Mouse (Mus musculus) limb, embryonic 12.5 days (tissue): Measurements from ENCODE around the gene Hexim1. TPM values are rescaled to one million over a fixed set of nuclear protein-coding genes. Genes with fewer than 3 reads are reported as not detected.

Experiments
- ATAC-seq: fragments of 200-750 bp; cut with Nextera tagmentation; 2 replicates; pipeline ENCODE4 v1.8.0; 2017; ENCODE audit warnings: low read depth, moderate TSS enrichment; ENCODE audit not compliant: insufficient number of reproducible peaks, insufficient read depth, low FRiP score, low TSS enrichment
- H3K27ac ChIP-seq: fragments of 300-500 bp; sonication (generic); 2 replicates; pipeline ENCODE4 v1.5.1; 2016; ENCODE audit warnings: mild to moderate bottlenecking, moderate library complexity
- H3K27me3 ChIP-seq: fragments of 300-500 bp; sonication (generic); 2 replicates; pipeline ENCODE4 v1.6.1; 2016; ENCODE audit warnings: mild to moderate bottlenecking, moderate library complexity
- H3K36me3 ChIP-seq: fragments of 300-500 bp; sonication (generic); 2 replicates; pipeline ENCODE4 v1.6.1; 2016; ENCODE audit warnings: mild to moderate bottlenecking, moderate library complexity
- H3K4me1 ChIP-seq: fragments of 300-500 bp; sonication (generic); replicated peaks from 2 replicates; pipeline ENCODE4 v1.6.1; 2016
- H3K4me2 ChIP-seq: fragments of 300-500 bp; sonication (generic); 2 replicates; pipeline ENCODE4 v1.6.1; 2016; ENCODE audit warnings: mild to moderate bottlenecking, moderate library complexity
- H3K4me3 ChIP-seq: fragments of 300-500 bp; sonication (generic); replicated peaks from 2 replicates; pipeline ENCODE4 v1.5.1; 2016; ENCODE audit warnings: mild to moderate bottlenecking
- H3K9ac ChIP-seq: fragments of 300-500 bp; sonication (generic); replicated peaks from 2 replicates; pipeline ENCODE4 v1.6.1; 2016; ENCODE audit warnings: mild to moderate bottlenecking, moderate library complexity
- H3K9me3 ChIP-seq: fragments of 300-500 bp; sonication (generic); 2 replicates; pipeline ENCODE4 v1.6.1; 2016; ENCODE audit warnings: mild to moderate bottlenecking, moderate library complexity
- WGBS: fragments of 180-500 bp; shearing (Covaris S2); methylation state at CpG from one replicate; pipeline ENCODE4 v1.1.7; 2016; 5-methylcytosine and 5-hydroxymethylcytosine counted together
- polyA plus RNA-seq: library from polyadenylated mRNA; unstranded; fragments of >200 nt; fragmentation: Nextera tagmentation; extraction: Ambion mirVana; gene quantifications from 2 replicates; pipeline ENCODE4 v1.2.1, GENCODE M21; 2016

The Hexim1 gene
- polyA plus RNA-seq, 1 experiment from 2014 or later = 3.9 TPM

DNA sequence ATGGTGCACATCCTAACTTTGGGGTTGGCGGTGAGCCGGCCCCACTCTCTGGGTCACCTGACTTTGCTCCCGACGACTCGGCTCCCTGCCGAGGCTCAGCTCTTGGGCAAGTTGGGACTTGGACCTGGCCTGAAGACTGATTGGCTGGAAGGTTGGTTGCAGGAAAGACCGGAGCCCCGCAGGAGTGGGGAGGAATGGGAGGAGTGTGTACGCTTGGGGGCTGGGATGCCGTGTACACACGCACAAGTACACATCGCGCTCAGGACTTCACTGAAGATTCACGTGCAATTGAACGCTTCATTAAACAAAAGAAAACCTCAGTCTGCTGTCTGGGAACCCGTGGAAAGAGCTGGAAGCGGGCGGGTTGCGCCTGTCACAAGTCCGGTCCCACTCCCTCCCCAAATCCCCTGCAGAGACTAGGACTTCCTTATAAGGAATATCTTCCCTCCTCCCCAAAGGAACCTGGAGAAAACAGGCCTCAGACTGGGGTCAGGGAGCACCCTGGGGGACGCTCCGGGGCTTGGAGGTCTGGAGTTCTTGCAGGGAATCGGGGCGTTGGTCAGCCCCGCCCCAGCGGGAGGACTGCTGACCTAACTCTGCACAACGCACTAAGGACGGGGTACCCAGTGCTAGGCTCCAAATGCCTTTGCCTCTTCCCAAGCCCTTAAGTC lies 4.0 kb upstream of the Hexim1 start:
- peak overlapping the region; percentile 80 for H3K4me2 ChIP-seq
- peak overlapping the region; percentile 66 for H3K9ac ChIP-seq
- H3K9me3 ChIP-seq = no peaks in the 10 kb centered on the region
- H3K36me3 ChIP-seq = no peaks in the 10 kb centered on the region
- ATAC-seq = no peak
- H3K4me1 ChIP-seq = peaks cover 26% of the 10 kb centered on the region
- peak overlapping the region; percentile 43 for H3K4me3 ChIP-seq
- H3K27me3 ChIP-seq = peaks cover 19% of the 10 kb centered on the region
- 1% methylated on average over 28 of the region's 28 CpGs for WGBS
- peak overlapping the region; percentile 69 for H3K27ac ChIP-seq

DNA sequence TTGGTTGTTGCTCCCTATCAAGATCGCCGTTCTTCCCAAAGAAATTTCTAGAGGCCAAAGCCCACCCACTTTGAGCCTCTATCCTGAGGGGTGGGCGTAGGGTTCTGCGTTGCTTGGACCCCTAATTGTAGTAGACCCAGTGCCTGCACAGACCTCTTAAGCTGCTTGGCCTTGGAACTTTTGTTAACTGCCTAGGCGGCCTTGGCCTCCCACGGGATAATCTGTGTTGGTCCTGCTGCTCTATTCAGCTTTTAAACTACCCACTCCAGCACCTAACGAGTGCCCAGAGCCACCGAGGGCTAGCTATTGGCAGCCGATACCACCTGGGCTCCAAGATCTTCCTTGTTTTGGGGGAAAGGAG lies 3.5 kb upstream of the Hexim1 start:
- Histone ChIP-seq H3K9me3 (no peaks in the 10 kb centered on the region), H3K4me3 (peak overlapping the region; percentile 43), H3K4me2 (peak overlapping the region; percentile 80), H3K27ac (0 out of 2 replicates have a peak overlapping the region, but pooled peaks have one; percentile 69), H3K9ac (peak overlapping the region; percentile 66), H3K27me3 (peaks cover 19% of the 10 kb centered on the region), H3K4me1 (peaks cover 28% of the 10 kb centered on the region), H3K36me3 (no peaks in the 10 kb centered on the region)
- ATAC-seq = no peak
- WGBS = 14% methylated on average over 9 of the region's 9 CpGs

DNA sequence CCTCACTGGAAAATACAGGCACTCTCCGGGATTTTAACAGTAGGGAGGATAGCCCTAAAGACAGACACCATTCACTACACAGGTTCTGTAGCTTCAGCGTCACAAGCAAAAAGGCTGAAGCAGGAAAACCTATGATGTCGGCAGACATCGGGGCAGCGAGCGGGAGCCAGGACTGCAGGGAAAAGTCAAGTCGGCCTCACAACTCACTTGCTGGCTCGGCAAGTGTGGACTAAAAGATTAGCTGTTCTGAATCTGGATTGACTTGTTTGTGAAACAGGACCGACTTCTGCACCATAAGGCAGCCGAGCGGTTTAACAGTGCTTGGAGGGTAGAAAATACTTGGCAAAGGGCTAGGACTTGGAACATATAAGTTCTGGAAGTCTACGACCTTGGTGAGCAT lies 3.0 kb upstream of the Hexim1 start:
- Histone ChIP-seq H3K36me3 (no peaks in the 10 kb centered on the region), H3K9me3 (no peaks in the 10 kb centered on the region), H3K27ac (0 out of 2 replicates have a peak overlapping the region, but pooled peaks have one; percentile 69), H3K9ac (no peak overlapping the region), H3K4me1 (peaks cover 28% of the 10 kb centered on the region), H3K4me2 (peak overlapping the region; percentile 80), H3K4me3 (0 out of 2 replicates have a peak overlapping the region, but pooled peaks have one; percentile 43), H3K27me3 (peaks cover 19% of the 10 kb centered on the region)
- 43% methylated on average over 12 of the region's 12 CpGs for WGBS
- no peak for ATAC-seq

DNA sequence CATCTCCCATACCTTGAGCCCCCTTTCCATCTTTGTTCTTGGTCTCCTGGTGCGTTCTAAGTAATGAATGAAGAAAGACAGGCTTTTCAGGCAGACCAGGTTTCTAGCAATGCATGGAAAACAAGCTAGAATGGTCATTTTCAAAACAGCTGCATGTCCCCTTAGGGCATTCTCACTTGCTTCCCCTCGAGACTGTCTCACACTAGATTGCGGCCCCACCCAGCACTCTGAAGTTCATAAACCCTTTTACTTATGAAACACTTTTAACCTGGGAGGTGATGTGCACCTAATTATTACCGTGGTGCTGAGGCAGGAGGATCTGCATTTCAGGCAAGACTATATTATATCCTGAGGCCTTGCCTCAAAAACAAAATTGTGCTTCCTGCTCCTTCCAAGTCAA lies 2.3 kb upstream of the Hexim1 start:
- Histone ChIP-seq H3K4me3 (no peak overlapping the region), H3K4me2 (no peak overlapping the region), H3K27ac (no peak overlapping the region), H3K9ac (no peak overlapping the region), H3K9me3 (no peaks in the 10 kb centered on the region), H3K27me3 (peaks cover 19% of the 10 kb centered on the region), H3K4me1 (peaks cover 35% of the 10 kb centered on the region), H3K36me3 (no peaks in the 10 kb centered on the region)
- no peak for ATAC-seq
- WGBS = 73% methylated on average over 4 of the region's 4 CpGs

DNA sequence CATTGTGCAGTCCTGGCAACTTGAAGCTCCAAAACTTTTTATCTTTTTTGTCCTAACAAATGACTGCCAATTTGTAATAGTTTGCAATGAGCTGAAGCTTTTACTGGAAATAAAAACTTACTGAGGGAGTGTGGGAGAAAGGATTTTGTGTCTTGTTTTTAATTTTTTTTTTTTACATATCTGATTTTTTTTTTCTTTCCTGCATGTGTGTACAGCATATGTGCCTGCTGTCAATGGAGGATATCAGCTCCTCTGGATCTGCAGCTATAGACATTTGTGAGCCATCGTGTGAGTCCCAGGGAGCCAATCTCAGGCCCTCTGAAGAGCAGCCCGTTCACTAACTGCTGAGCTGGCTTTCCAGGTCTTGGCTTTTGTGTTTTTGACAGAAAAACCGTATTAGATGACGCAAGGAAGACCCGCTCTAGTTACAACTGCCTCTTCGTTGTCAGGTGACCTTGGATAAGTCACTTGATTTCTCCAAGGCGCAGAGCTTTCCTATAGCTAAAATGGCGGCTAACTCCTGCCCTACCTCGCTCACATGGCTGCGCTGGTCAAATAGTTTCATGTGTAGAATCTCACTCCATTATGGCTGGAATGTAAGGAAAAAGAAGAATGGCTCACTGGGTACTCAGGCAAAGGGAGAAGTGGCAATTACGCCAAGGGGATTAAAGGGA lies 1.6 kb upstream of the Hexim1 start:
- WGBS = 90% methylated on average over 11 of the region's 11 CpGs
- no peaks in the 10 kb centered on the region for H3K9me3 ChIP-seq
- ATAC-seq = no peak
- H3K4me2 ChIP-seq = peak overlapping the region; percentile 92
- H3K36me3 ChIP-seq = no peaks in the 10 kb centered on the region
- H3K4me1 ChIP-seq = peaks cover 39% of the 10 kb centered on the region
- peak overlapping the region; percentile 77 for H3K9ac ChIP-seq
- peaks cover 19% of the 10 kb centered on the region for H3K27me3 ChIP-seq
- peak overlapping the region; percentile 90; the same call in 1 of the 2 replicates for H3K27ac ChIP-seq
- peak overlapping the region; percentile 64 for H3K4me3 ChIP-seq

DNA sequence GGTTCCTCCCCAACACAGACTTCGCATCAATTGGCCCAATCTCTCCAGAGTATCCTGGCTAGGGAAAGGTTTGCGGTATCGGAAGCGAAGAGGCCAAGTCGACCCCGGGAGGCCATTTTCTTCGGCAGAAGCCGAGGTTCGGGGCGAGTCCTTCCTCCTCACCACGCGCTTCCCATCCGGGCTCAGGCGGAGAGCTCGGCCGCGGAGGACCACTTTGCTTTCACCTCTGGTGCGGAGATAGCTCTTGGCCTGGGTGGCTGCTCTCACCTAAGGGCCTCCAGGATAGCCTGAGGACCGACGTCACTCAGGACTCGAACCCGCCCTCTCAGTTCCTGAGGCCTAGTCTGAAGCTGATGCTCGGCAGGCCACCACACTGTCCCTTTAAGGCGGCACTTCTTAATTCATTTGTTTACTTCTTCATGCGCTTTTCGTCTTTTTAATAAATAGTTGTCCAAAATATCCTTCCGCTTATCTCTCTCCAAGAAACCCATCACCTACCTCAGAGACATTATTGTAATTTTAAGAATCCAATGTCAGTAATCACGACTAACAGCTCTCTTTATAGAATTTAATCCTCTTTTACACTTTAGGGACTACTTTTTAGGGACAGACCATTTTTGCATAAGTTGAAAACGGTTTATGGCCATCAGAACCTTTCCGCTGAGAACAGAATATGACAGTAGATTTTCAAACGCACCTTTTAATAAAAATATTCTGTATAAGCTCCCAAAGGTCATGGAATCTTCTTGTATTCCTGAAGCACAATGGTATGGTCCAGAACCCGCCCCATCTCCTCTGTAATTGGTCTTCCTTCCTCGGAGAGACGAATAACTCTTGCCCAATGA lies 646 bp upstream of the Hexim1 start:
- Histone ChIP-seq H3K4me1 (peaks cover 39% of the 10 kb centered on the region), H3K27ac (peak overlapping the region; percentile 90), H3K36me3 (no peaks in the 10 kb centered on the region), H3K9me3 (no peaks in the 10 kb centered on the region), H3K4me3 (peak overlapping the region; percentile 64), H3K9ac (peak overlapping the region; percentile 77), H3K4me2 (peak overlapping the region; percentile 92), H3K27me3 (peaks cover 19% of the 10 kb centered on the region)
- ATAC-seq = peak; percentile 44; the same call in 1 of the 2 replicates
- WGBS = under 1% methylated on average over 34 of the region's 34 CpGs

DNA sequence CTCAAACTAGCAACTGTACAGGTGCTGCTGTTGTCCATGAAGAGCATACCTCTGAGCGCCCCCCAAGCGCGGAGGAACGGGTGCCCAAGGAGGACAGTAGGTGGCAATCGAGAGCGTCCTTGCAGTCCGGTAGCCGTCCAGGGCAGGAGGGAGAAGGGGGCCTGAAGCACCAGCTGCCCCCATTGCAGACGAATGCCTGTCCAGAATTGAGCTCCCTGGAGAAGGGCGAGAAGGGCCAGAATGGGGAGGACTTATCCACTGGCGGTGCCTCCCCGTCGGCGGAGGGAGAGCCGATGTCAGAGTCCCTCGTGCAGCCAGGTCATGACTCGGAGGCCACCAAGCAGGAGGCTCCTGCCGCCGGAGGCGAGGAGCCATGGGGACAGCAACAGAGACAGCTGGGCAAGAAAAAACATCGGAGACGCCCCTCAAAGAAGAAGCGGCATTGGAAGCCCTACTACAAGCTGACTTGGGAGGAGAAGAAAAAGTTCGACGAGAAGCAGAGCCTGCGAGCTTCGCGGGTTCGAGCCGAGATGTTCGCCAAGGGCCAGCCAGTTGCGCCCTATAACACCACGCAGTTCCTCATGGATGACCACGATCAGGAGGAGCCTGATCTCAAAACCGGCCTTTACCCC lies 1.0 kb downstream of the Hexim1 start:
- Histone ChIP-seq H3K27ac (peak overlapping the region; percentile 80), H3K4me3 (peak overlapping the region; percentile 64), H3K27me3 (peaks cover 14% of the 10 kb centered on the region), H3K9ac (peak overlapping the region; percentile 72), H3K4me1 (peaks cover 29% of the 10 kb centered on the region), H3K9me3 (no peaks in the 10 kb centered on the region), H3K36me3 (no peaks in the 10 kb centered on the region), H3K4me2 (peak overlapping the region; percentile 92)
- ATAC-seq = no peak; the same call in 1 of the 2 replicates
- WGBS = under 1% methylated on average over 35 of the region's 35 CpGs

DNA sequence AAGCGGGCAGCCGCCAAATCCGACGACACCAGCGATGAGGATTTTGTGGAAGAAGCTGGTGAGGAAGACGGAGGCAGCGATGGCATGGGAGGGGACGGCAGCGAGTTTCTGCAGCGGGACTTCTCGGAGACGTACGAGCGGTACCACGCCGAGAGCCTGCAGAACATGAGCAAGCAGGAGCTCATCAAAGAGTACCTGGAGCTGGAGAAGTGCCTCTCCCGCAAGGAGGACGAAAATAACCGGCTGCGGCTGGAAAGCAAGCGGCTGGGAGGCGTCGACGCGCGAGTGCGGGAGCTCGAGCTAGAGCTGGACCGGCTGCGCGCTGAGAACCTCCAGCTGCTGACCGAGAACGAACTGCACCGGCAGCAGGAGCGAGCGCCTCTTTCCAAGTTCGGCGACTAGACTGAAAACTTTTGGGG lies 1.6 kb downstream of the Hexim1 start:
- peak overlapping the region; percentile 80; the same call in 1 of the 2 replicates for H3K27ac ChIP-seq
- peak overlapping the region; percentile 92 for H3K4me2 ChIP-seq
- no peaks in the 10 kb centered on the region for H3K9me3 ChIP-seq
- H3K4me3 ChIP-seq = peak overlapping the region; percentile 64
- no peaks in the 10 kb centered on the region for H3K36me3 ChIP-seq
- no peak for ATAC-seq
- H3K4me1 ChIP-seq = peaks cover 24% of the 10 kb centered on the region
- WGBS = under 1% methylated on average over 38 of the region's 38 CpGs
- H3K27me3 ChIP-seq = peaks cover 13% of the 10 kb centered on the region
- peak overlapping the region; percentile 72 for H3K9ac ChIP-seq

DNA sequence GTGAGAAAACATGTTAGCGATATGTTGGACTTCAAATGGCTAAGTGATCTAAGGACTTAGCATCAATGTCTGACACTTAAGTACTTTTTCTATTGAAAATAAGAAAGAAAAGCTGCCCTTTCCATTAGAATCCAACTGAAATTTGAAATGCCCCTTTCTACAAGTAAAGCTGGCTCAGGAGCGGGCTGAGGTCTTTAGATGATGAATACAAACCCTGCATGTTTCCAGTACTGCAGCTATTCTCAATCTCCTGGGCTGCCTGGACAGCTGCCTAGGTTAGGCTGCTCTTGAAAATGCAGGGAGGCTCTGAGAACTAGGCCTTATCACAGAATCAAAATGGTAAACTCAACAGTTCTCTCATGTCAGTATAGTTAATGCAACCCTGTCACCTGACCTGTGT lies 2.8 kb downstream of the Hexim1 start:
- Histone ChIP-seq H3K27ac (no peak overlapping the region), H3K4me1 (peaks cover 21% of the 10 kb centered on the region), H3K4me3 (peak overlapping the region; percentile 64; the same call in 1 of the 2 replicates), H3K27me3 (peaks cover 1% of the 10 kb centered on the region; the same call in 1 of the 2 replicates), H3K9ac (no peak overlapping the region), H3K9me3 (no peaks in the 10 kb centered on the region), H3K36me3 (no peaks in the 10 kb centered on the region), H3K4me2 (peak overlapping the region; percentile 92)
- ATAC-seq = no peak
- WGBS = 93% methylated on average over 2 of the region's 2 CpGs

DNA sequence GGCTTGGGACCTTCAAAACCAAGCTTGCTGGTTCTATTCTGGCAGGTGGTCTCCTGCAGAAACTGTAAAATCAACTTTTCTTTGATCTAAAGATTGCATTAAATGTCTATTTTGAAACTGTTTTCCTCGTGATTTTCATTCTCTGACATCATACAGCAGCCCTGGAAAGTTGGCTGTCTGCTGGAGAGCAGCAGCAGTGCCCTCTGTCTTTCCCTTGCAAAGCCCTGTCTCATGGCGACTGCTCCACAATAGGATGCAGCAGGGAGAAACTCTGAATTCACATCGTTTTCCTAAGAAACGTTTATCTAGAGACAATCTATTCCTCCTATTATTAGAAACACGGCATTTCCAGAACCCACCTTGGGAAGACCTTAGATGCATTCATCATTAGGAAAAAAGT lies 3.6 kb downstream of the Hexim1 start:
- no peak for ATAC-seq
- WGBS = 59% methylated on average over 5 of the region's 5 CpGs

More for the DNA sequence above, 3.6 kb downstream of the Hexim1 start:
- H3K9ac ChIP-seq = no peak overlapping the region
- no peaks in the 10 kb centered on the region; the same call in 1 of the 2 replicates for H3K27me3 ChIP-seq
- no peaks in the 10 kb centered on the region for H3K9me3 ChIP-seq
- H3K4me3 ChIP-seq = no peak overlapping the region
- H3K4me1 ChIP-seq = peaks cover 19% of the 10 kb centered on the region
- no peak overlapping the region for H3K4me2 ChIP-seq
- H3K27ac ChIP-seq = no peak overlapping the region
- H3K36me3 ChIP-seq = no peaks in the 10 kb centered on the region
